Mouse (Mus musculus) neural tube, embryonic 11.5 days (tissue): ENCODE measurements around the gene Fut4. TPM values are rescaled to one million over a fixed set of nuclear protein-coding genes. Genes with fewer than 3 reads are reported as not detected.
"Not testable (repeated sequence)": the region's sequence is repeated elsewhere in the genome, so short reads cannot be mapped to it uniquely, and the experiment has no call there.

ENCODE experiments used
- ATAC-seq: fragments of 200-750 bp; cut with Nextera tagmentation; 2 replicates; pipeline ENCODE4 v1.8.0; 2017; ENCODE audit warnings: moderate number of reproducible peaks, mild to moderate bottlenecking, moderate TSS enrichment, moderate library complexity; ENCODE audit not compliant: insufficient read depth, low FRiP score, low TSS enrichment
- DNase-seq: peaks from one replicate; pipeline ENCODE4 v3.0.0-alpha.2; 2015; ENCODE audit warnings: low spot score
- H3K27ac ChIP-seq: fragments of 300-500 bp; sonication (generic); 2 replicates; pipeline ENCODE4 v1.5.1; 2014; ENCODE audit warnings: low read depth, mild to moderate bottlenecking, low read length
- H3K27me3 ChIP-seq: fragments of 300-500 bp; sonication (generic); 2 replicates; pipeline ENCODE4 v1.6.1; 2014; ENCODE audit warnings: mild to moderate bottlenecking, low read length, mixed read lengths; ENCODE audit not compliant: control insufficient read depth, insufficient read depth
- H3K36me3 ChIP-seq: fragments of 300-500 bp; sonication (generic); 2 replicates; pipeline ENCODE4 v1.6.1; 2014; ENCODE audit warnings: mild to moderate bottlenecking, low read length, moderate library complexity, mixed read lengths; ENCODE audit not compliant: control insufficient read depth, insufficient read depth
- H3K4me1 ChIP-seq: fragments of 300-500 bp; sonication (generic); 2 replicates; pipeline ENCODE4 v1.6.1; 2014; ENCODE audit warnings: low read length, mixed read lengths; ENCODE audit not compliant: control insufficient read depth, insufficient read depth
- H3K4me2 ChIP-seq: fragments of 300-500 bp; sonication (generic); 2 replicates; pipeline ENCODE4 v1.6.1; 2014; ENCODE audit warnings: low read depth, mild to moderate bottlenecking, moderate library complexity
- H3K4me3 ChIP-seq: fragments of 300-500 bp; sonication (generic); 2 replicates; pipeline ENCODE4 v1.5.1; 2014; ENCODE audit warnings: low read depth, low read length
- H3K9ac ChIP-seq: fragments of 300-500 bp; sonication (generic); 2 replicates; pipeline ENCODE4 v1.6.1; 2014; ENCODE audit warnings: mild to moderate bottlenecking, low read length
- H3K9me3 ChIP-seq: fragments of 300-500 bp; sonication (generic); 2 replicates; pipeline ENCODE4 v1.6.1; 2016; ENCODE audit warnings: low read length; ENCODE audit not compliant: control insufficient read depth
- WGBS: fragments of 180-500 bp; shearing (Covaris S2); extraction: QIAGEN DNeasy Blood & Tissue Kit; methylation state at CpG from one replicate; pipeline ENCODE4 v1.1.7; 2014; 5-methylcytosine and 5-hydroxymethylcytosine counted together
- polyA plus RNA-seq: library from polyadenylated mRNA; unstranded; fragments of >200 nt; fragmentation: Nextera tagmentation; extraction: Ambion mirVana; gene quantifications from 2 replicates; pipeline ENCODE4 v1.2.1, GENCODE M21; 2014

Fut4 gene
- polyA plus RNA-seq, 1 experiment from 2014 or later, result 2.4 TPM

DNA sequence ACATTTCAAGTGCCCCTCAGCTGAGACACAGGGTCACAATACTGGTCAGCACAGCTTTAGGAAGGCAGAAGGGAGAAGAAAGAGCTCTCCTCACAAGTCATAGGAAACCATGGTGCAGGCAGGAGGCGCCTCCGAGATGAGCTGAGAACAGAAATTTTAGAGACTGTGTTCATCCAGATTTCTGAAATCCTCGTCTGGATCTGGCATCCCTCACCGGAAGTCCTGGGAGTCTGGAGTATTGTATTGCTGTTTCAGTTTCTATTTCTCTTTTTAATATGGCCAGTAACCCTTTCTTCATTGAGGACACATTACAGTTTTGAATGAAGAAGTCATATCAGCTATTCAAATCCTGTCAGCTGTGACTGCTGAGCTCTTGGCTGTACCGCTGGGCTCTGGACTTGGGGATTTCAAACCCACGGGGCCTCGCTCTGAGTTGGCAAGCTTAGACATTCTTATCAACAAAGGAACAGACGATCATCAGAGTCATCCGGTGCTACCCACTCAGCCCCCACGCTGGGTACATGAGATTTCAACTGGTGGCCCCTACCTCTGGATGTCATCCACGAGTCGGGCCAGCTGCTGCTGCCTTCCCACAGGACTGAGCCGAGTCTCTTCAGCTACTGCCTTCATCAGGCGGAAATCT lies 34.4 kb downstream of the Fut4 start:
- Histone ChIP-seq H3K36me3 (no peaks in the 10 kb centered on the region), H3K9ac (no peak overlapping the region), H3K4me3 (no peak overlapping the region), H3K27me3 (no peaks in the 10 kb centered on the region), H3K4me1 (no peaks in the 10 kb centered on the region), H3K27ac (no peak overlapping the region), H3K4me2 (no peak overlapping the region), H3K9me3 (no peaks in the 10 kb centered on the region)
- DNase-seq, result no peak
- 72% methylated on average over 14 of the region's 14 CpGs for WGBS
- ATAC-seq, result no peak

DNA sequence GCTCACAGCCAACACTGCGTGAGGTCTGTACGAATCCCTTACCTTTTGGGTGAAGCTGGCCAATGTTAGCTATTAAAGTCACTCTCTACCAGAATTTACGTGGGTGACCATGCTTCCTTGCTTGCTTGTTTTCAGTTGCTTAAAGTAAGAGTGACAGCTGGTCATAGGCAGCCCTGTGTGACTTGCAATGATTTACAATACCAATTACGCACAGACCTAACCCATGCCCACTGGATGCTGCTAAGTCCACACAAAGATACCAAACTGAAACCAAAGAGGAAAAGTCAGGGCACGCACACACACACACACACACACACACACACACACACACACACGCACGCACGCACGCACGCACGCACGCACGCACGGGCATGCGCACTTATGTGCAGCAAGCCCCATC lies 36.9 kb downstream of the Fut4 start:
- ATAC-seq, result peak; percentile 79
- no peak overlapping the region for H3K27ac ChIP-seq
- H3K9ac ChIP-seq, result no peak overlapping the region
- 79% methylated on average over 15 of the region's 15 CpGs for WGBS
- H3K4me2 ChIP-seq, result no peak overlapping the region
- no peak overlapping the region for H3K4me3 ChIP-seq
- H3K36me3 ChIP-seq, result no peaks in the 10 kb centered on the region
- DNase-seq, result no peak
- no peaks in the 10 kb centered on the region for H3K27me3 ChIP-seq
- H3K4me1 ChIP-seq, result no peaks in the 10 kb centered on the region
- no peaks in the 10 kb centered on the region for H3K9me3 ChIP-seq

DNA sequence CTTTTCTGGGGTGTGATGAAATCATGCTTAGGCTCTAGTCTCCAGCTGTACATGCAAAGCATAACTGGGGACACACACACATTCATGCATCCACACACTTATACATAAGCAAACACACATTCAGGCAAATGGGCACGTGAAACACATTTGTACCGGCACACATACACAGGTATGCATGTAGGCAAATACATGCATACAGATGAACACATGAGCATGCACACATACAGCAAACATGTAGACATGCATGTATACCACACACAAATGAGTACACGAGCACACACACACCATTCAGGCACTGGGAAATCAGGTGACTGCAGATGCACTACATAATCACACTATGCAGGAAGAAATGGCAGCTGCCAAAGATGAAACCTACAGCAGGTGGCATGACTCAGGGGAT lies 41.3 kb downstream of the Fut4 start:
- DNase-seq, result no peak
- H3K4me3 ChIP-seq, result no peak overlapping the region
- H3K9me3 ChIP-seq, result no peaks in the 10 kb centered on the region
- ATAC-seq, result no peak
- H3K4me1 ChIP-seq, result no peaks in the 10 kb centered on the region; the same call in 1 of the 2 replicates
- no peak overlapping the region for H3K9ac ChIP-seq
- WGBS, result 89% methylated on average over 3 of the region's 3 CpGs
- no peak overlapping the region for H3K27ac ChIP-seq
- H3K27me3 ChIP-seq, result no peaks in the 10 kb centered on the region
- H3K36me3 ChIP-seq, result no peaks in the 10 kb centered on the region
- H3K4me2 ChIP-seq, result no peak overlapping the region

DNA sequence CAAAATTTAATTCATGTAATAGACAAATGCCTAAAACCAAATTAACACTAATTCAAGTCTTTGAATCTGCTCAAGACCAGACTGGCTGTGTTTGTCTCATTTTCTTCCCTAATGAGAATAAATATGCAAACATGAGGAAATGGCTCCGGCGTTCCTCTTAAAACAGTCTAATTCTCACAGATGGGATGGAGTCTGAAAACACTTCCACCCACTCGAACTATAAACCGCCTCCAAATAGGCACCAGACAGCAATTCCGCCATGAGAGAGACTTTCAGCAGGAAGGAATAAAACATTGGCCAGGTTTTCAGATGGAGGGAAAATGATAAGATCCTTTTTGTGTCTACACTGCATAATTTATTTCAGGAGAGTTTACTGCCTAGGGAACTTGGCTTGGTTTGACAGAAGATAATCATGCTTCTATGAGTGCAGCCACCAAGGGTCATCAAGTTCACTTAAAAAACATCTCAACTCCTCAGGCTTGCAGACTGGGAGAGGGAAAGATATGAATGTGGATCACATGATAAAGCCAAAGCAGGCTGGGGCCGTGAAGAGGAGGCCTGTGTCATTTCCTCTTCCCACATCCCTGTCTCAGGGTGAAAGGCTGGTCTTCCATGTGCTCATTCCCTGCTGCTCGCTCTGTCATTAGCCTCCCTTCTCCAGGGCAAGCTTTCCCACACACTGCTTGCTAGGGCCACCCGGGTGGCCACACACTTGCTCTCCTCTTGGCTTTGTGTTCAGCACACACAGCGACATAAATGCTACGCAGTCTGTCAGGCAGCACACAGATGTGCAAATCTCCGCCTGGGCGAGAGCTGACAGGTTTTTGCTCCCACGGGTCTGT lies 46.7 kb downstream of the Fut4 start:
- Histone ChIP-seq H3K4me1 (no peaks in the 10 kb centered on the region; the same call in 1 of the 2 replicates), H3K36me3 (no peaks in the 10 kb centered on the region), H3K4me3 (no peak overlapping the region), H3K27ac (no peak overlapping the region), H3K4me2 (no peak overlapping the region), H3K27me3 (no peaks in the 10 kb centered on the region), H3K9me3 (no peaks in the 10 kb centered on the region), H3K9ac (no peak overlapping the region)
- DNase-seq, result no peak
- ATAC-seq, result no peak
- WGBS, result 72% methylated on average over 13 of the region's 13 CpGs

DNA sequence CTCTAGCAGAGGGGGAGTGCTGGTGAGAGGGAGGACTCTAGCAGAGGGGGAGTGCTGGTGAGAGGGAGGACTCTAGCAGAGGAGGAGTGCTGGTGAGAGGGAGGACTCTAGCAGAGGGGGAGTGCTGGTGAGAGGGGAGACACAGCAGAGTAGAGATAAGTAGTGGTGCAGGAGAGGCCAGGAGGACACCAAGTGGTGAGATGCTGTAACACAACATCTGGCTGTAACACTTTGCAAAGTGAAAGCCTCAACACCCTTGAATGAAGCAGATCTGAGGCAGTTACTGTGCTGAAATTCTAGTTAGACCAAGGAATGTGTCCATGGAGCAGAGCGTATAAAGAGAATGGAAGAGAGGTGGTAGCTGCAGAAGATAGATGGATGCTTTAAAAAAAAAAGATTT lies 51.4 kb downstream of the Fut4 start:
- not testable (repeated sequence) for DNase-seq, H3K9me3 ChIP-seq, H3K9ac ChIP-seq, H3K36me3 ChIP-seq, H3K4me1 ChIP-seq, ATAC-seq, H3K4me2 ChIP-seq, H3K27me3 ChIP-seq, H3K27ac ChIP-seq, H3K4me3 ChIP-seq
- 92% methylated on average over 1 of the region's 1 CpGs for WGBS

DNA sequence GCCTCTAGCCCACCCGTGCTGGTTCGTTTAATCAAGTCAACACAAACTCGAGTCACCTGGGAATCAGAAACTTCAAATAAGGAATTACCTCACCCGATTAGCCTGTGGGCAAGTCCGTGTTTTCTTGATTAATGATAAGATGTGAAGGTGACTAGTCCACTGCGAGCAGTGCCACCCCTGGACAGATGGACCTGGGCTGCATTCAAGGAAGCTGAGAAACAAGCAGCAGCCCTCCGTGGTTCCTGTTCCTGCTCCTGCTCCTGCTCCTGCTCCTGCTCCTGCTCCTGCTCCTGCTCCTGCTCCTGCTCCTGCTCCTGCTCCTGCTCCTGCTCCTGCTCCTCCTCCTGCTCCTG lies 52.9 kb downstream of the Fut4 start:
- no peak for DNase-seq
- Histone ChIP-seq H3K4me3 (no peak overlapping the region), H3K36me3 (no peaks in the 10 kb centered on the region), H3K27me3 (no peaks in the 10 kb centered on the region), H3K27ac (no peak overlapping the region), H3K4me2 (no peak overlapping the region), H3K9ac (no peak overlapping the region), H3K4me1 (no peaks in the 10 kb centered on the region), H3K9me3 (no peaks in the 10 kb centered on the region)
- ATAC-seq, result no peak
- 49% methylated on average over 7 of the region's 7 CpGs for WGBS

DNA sequence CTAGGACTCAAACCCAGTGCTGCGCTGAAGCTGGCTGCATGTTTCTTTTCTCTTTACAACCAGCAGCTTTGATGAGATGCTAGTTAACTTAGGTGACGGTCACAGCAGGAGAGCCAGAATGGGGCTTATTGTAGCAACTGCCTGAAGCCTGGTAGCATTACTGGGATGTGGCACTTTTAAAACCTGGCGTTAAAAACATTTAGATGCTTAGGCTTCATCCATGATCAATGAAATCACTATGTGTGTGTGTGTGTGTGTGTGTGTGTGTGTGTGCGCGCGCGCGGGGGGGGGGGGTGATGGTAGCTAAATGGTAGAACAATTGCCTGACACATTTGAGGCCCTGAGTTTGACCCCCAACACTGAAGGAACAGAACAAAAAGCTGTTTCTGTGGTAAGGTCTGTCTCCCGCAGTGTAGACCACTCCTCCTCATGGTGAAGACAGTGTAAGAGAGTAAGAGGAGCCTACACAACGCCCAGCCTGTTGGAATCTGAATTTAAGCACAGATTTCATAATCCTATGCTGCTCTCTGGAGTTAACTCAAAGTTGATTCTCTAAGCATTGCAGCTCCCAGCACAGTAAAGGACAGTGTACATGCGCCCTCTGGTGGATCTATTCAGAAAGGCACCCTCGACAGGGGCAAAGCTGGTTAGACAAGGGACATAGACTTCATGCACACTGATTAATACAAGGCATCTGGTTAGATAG lies 53.5 kb downstream of the Fut4 start:
- no peak overlapping the region for H3K9ac ChIP-seq
- no peak overlapping the region for H3K4me3 ChIP-seq
- no peaks in the 10 kb centered on the region for H3K27me3 ChIP-seq
- no peak overlapping the region for H3K4me2 ChIP-seq
- H3K27ac ChIP-seq, result no peak overlapping the region
- DNase-seq (peak; percentile 89), ATAC-seq (peak; percentile 80)
- H3K36me3 ChIP-seq, result no peaks in the 10 kb centered on the region
- 47% methylated on average over 12 of the region's 12 CpGs for WGBS
- H3K4me1 ChIP-seq, result no peaks in the 10 kb centered on the region
- no peaks in the 10 kb centered on the region for H3K9me3 ChIP-seq
